Mouse (Mus musculus) hindbrain, embryonic 15.5 days (tissue): ENCODE measurements around the gene Selenof. TPM values are rescaled to one million over a fixed set of nuclear protein-coding genes. Genes with fewer than 3 reads are reported as not detected.

ENCODE experiments used
- ATAC-seq: fragments of 200-750 bp; cut with Nextera tagmentation; 2 replicates; pipeline ENCODE4 v1.8.0; 2017; ENCODE audit warnings: low read depth, moderate number of reproducible peaks, moderate TSS enrichment; ENCODE audit not compliant: low FRiP score
- H3K27ac ChIP-seq: fragments of 300-500 bp; sonication (generic); replicated peaks from 2 replicates; pipeline ENCODE4 v1.5.1; 2015; ENCODE audit warnings: mild to moderate bottlenecking, inconsistent platforms
- H3K27me3 ChIP-seq: fragments of 300-500 bp; sonication (generic); 2 replicates; pipeline ENCODE4 v1.6.1; 2015; ENCODE audit warnings: control low read depth, inconsistent platforms
- H3K36me3 ChIP-seq: fragments of 300-500 bp; sonication (generic); 2 replicates; pipeline ENCODE4 v1.6.1; 2015; ENCODE audit warnings: control low read depth, inconsistent platforms
- H3K4me1 ChIP-seq: fragments of 300-500 bp; sonication (generic); replicated peaks from 2 replicates; pipeline ENCODE4 v1.6.1; 2015; ENCODE audit warnings: control low read depth, inconsistent platforms
- H3K4me2 ChIP-seq: fragments of 300-500 bp; sonication (generic); 2 replicates; pipeline ENCODE4 v1.6.1; 2015; ENCODE audit warnings: moderate library complexity, mild to moderate bottlenecking, inconsistent platforms
- H3K4me3 ChIP-seq: fragments of 300-500 bp; sonication (generic); 2 replicates; pipeline ENCODE4 v1.5.1; 2015; ENCODE audit warnings: mild to moderate bottlenecking, inconsistent platforms
- H3K9ac ChIP-seq: fragments of 300-500 bp; sonication (generic); 2 replicates; pipeline ENCODE4 v1.6.1; 2015; ENCODE audit warnings: inconsistent platforms
- H3K9me3 ChIP-seq: fragments of 300-500 bp; sonication (generic); 2 replicates; pipeline ENCODE4 v1.6.1; 2016; ENCODE audit warnings: control low read depth, inconsistent platforms
- WGBS: fragments of 180-500 bp; shearing (Covaris S2); methylation state at CpG from one replicate; pipeline ENCODE4 v1.1.7; 2015; 5-methylcytosine and 5-hydroxymethylcytosine counted together
- polyA plus RNA-seq: library from polyadenylated mRNA; unstranded; fragments of >200 nt; fragmentation: Nextera tagmentation; extraction: Ambion mirVana; gene quantifications from 2 replicates; pipeline ENCODE4 v1.2.1, GENCODE M21; 2015

Gene Selenof
- polyA plus RNA-seq, 1 experiment from 2014 or later, result 541 TPM

GRCm38 (mm10) chr3:144568861-144569361 lies 1.2 kb upstream of the Selenof start:
- ATAC-seq, result no peak
- under 1% methylated on average over 21 of the region's 21 CpGs for WGBS
- peak overlapping the region; percentile 98 for H3K27ac ChIP-seq
- H3K9ac ChIP-seq, result peak overlapping the region; percentile 94
- peaks cover 37% of the 10 kb centered on the region for H3K4me1 ChIP-seq
- H3K27me3 ChIP-seq, result no peaks in the 10 kb centered on the region
- H3K9me3 ChIP-seq, result no peaks in the 10 kb centered on the region
- peak overlapping the region; percentile 81 for H3K4me3 ChIP-seq
- H3K4me2 ChIP-seq, result peak overlapping the region; percentile 68
- no peaks in the 10 kb centered on the region for H3K36me3 ChIP-seq

GRCm38 (mm10) chr3:144569401-144569971 lies 618 bp upstream of the Selenof start:
- peak overlapping the region; percentile 94 for H3K9ac ChIP-seq
- under 1% methylated on average over 47 of the region's 47 CpGs for WGBS
- ATAC-seq, result peak; percentile 13; the same call in 1 of the 2 replicates
- peaks cover 38% of the 10 kb centered on the region for H3K4me1 ChIP-seq
- H3K27ac ChIP-seq, result peak overlapping the region; percentile 98
- H3K36me3 ChIP-seq, result no peaks in the 10 kb centered on the region
- H3K4me3 ChIP-seq, result peak overlapping the region; percentile 81
- no peaks in the 10 kb centered on the region for H3K27me3 ChIP-seq
- H3K9me3 ChIP-seq, result no peaks in the 10 kb centered on the region
- H3K4me2 ChIP-seq, result peak overlapping the region; percentile 68

GRCm38 (mm10) chr3:144570816-144571487 lies 848 bp downstream of the Selenof start:
- ATAC-seq, result no peak
- Histone ChIP-seq H3K9ac (peak overlapping the region; percentile 96), H3K9me3 (no peaks in the 10 kb centered on the region), H3K27ac (peak overlapping the region; percentile 98), H3K36me3 (no peaks in the 10 kb centered on the region), H3K4me2 (peak overlapping the region; percentile 60), H3K4me3 (peak overlapping the region; percentile 81), H3K4me1 (peaks cover 38% of the 10 kb centered on the region), H3K27me3 (no peaks in the 10 kb centered on the region)
- WGBS, result under 1% methylated on average over 25 of the region's 25 CpGs

- no peak overlapping the region for H3K9ac ChIP-seq
- H3K9me3 ChIP-seq, result no peaks in the 10 kb centered on the region
- H3K4me3 ChIP-seq, result no peak overlapping the region
- no peak overlapping the region for H3K27ac ChIP-seq
- no peaks in the 10 kb centered on the region for H3K27me3 ChIP-seq
- H3K4me2 ChIP-seq, result no peak overlapping the region
- no peak for ATAC-seq
- peaks cover 16% of the 10 kb centered on the region for H3K4me1 ChIP-seq
- 93% methylated on average over 7 of the region's 7 CpGs for WGBS
- H3K36me3 ChIP-seq, result peaks cover 18% of the 10 kb centered on the region
Observed at GRCm38 (mm10) chr3:144574256-144574655, 4.2 kb downstream of the Selenof start.

GRCm38 (mm10) chr3:144577366-144578340 lies 7.5 kb downstream of the Selenof start:
- ATAC-seq, result no peak
- H3K27me3 ChIP-seq, result no peaks in the 10 kb centered on the region
- no peak overlapping the region for H3K27ac ChIP-seq
- H3K4me1 ChIP-seq, result peaks cover 4% of the 10 kb centered on the region; the same call in 1 of the 2 replicates
- no peak overlapping the region for H3K9ac ChIP-seq
- WGBS, result 95% methylated on average over 10 of the region's 10 CpGs
- H3K9me3 ChIP-seq, result no peaks in the 10 kb centered on the region
- H3K36me3 ChIP-seq, result peaks cover 34% of the 10 kb centered on the region
- H3K4me2 ChIP-seq, result no peak overlapping the region
- H3K4me3 ChIP-seq, result no peak overlapping the region

- Histone ChIP-seq H3K9ac (no peak overlapping the region), H3K36me3 (peaks cover 34% of the 10 kb centered on the region), H3K4me2 (no peak overlapping the region), H3K27me3 (no peaks in the 10 kb centered on the region), H3K4me1 (0 out of 2 replicates have a peak, but pooled peaks cover 1% of the 10 kb centered on the region), H3K4me3 (no peak overlapping the region), H3K27ac (no peak overlapping the region), H3K9me3 (no peaks in the 10 kb centered on the region)
- ATAC-seq, result no peak
- WGBS, result 93% methylated on average over 4 of the region's 4 CpGs
Observed at GRCm38 (mm10) chr3:144578921-144579320, 8.8 kb downstream of the Selenof start.

GRCm38 (mm10) chr3:144579796-144580195 lies 9.7 kb downstream of the Selenof start:
- ATAC-seq, result no peak
- no peak overlapping the region for H3K4me3 ChIP-seq
- H3K4me2 ChIP-seq, result no peak overlapping the region
- H3K27ac ChIP-seq, result no peak overlapping the region
- H3K36me3 ChIP-seq, result peaks cover 34% of the 10 kb centered on the region
- no peaks in the 10 kb centered on the region for H3K27me3 ChIP-seq
- WGBS, result 83% methylated on average over 5 of the region's 5 CpGs
- no peak overlapping the region for H3K9ac ChIP-seq
- no peaks in the 10 kb centered on the region for H3K9me3 ChIP-seq
- no peaks in the 10 kb centered on the region for H3K4me1 ChIP-seq

GRCm38 (mm10) chr3:144580281-144580680 lies 10.2 kb downstream of the Selenof start:
- WGBS, result 89% methylated on average over 7 of the region's 7 CpGs
- no peak overlapping the region for H3K27ac ChIP-seq
- H3K4me1 ChIP-seq, result no peaks in the 10 kb centered on the region
- H3K36me3 ChIP-seq, result peaks cover 34% of the 10 kb centered on the region
- H3K4me3 ChIP-seq, result no peak overlapping the region
- no peaks in the 10 kb centered on the region for H3K9me3 ChIP-seq
- no peak for ATAC-seq
- no peaks in the 10 kb centered on the region for H3K27me3 ChIP-seq
- H3K9ac ChIP-seq, result no peak overlapping the region
- H3K4me2 ChIP-seq, result no peak overlapping the region

- no peak overlapping the region for H3K4me2 ChIP-seq
- no peaks in the 10 kb centered on the region for H3K27me3 ChIP-seq
- H3K36me3 ChIP-seq, result peaks cover 37% of the 10 kb centered on the region
- no peak overlapping the region for H3K4me3 ChIP-seq
- no peaks in the 10 kb centered on the region for H3K9me3 ChIP-seq
- no peak overlapping the region for H3K9ac ChIP-seq
- no peak overlapping the region for H3K27ac ChIP-seq
- H3K4me1 ChIP-seq, result no peaks in the 10 kb centered on the region
- no peak for ATAC-seq
- 95% methylated on average over 3 of the region's 3 CpGs for WGBS
Observed at GRCm38 (mm10) chr3:144581842-144582241, 11.7 kb downstream of the Selenof start.

- Histone ChIP-seq H3K4me3 (no peak overlapping the region), H3K27me3 (no peaks in the 10 kb centered on the region), H3K9me3 (no peaks in the 10 kb centered on the region), H3K4me2 (no peak overlapping the region), H3K36me3 (peaks cover 37% of the 10 kb centered on the region), H3K9ac (no peak overlapping the region), H3K4me1 (no peaks in the 10 kb centered on the region), H3K27ac (no peak overlapping the region)
- 93% methylated on average over 4 of the region's 4 CpGs for WGBS
- ATAC-seq, result no peak
Observed at GRCm38 (mm10) chr3:144582306-144582705, 12.2 kb downstream of the Selenof start.

- Histone ChIP-seq H3K27ac (no peak overlapping the region), H3K9me3 (no peaks in the 10 kb centered on the region), H3K27me3 (no peaks in the 10 kb centered on the region), H3K4me3 (no peak overlapping the region), H3K36me3 (peaks cover 22% of the 10 kb centered on the region), H3K9ac (no peak overlapping the region), H3K4me1 (no peaks in the 10 kb centered on the region), H3K4me2 (no peak overlapping the region)
- ATAC-seq, result no peak
- 65% methylated on average over 5 of the region's 5 CpGs for WGBS
Observed at GRCm38 (mm10) chr3:144583789-144584188, 13.7 kb downstream of the Selenof start.
